Mouse (Mus musculus): ENCODE results near the gene Adgrv1.

Adgrv1 gene

GRCm38 (mm10) chr13:81234031-81234430 lies 398.9 kb downstream of the Adgrv1 start:
- no peak for DNase-seq

DNA sequence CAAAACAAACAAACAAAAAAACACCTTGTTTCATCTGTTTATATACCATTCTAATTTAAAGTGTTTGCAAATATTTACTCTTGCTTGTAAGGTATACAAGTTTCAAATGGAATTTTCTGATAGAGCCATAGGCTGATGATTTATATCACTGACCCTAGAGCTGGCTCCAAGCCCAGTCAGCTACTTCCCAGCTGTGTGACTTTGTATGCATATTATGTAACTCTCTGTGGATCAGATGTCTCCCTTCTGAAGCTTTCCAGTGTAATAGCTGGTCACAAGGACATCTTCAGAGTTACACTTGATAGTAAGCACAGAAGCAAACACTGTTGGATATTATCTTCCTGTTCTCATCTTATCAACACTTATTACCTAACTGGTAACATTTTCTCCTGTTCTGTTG lies 400.1 kb downstream of the Adgrv1 start:
- no peak for DNase-seq

DNA sequence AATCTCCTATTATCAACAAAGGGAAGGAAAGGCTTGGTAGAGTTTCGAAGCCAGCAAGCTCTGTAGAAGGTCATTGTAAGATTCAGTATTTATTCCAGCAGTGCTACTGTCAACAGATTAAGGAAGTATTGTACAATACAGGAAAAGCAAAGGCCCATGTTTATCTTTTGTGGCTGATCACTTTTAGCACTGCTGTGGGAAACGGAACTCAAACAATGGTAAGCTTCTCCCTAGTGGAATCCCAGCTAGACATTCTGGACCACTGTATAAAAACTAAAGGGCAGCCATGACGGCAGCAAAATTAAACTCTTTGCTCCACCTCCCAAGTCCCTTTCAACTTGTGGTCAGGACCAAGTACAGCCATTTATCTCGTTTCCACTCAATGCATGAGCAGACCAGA lies 402.8 kb downstream of the Adgrv1 start:
- no peak for DNase-seq

DNA sequence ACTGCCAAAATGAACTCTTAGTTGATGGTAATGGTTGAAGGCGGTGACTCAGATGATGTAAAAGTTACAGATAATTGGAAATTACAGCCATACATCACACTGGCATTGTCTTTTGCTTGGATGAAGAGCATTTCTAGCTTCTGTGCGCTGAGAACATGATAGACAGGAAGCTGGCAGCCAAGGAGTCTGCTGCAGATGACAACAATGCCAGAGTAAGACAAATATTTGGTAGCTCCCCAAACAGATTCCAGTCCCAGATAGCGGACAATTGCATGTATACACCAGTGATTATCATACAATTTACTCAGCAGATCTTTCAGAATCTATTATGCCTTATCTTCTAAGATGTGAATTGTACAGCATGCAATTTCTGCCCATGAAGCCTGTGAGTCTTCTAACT lies 409.2 kb downstream of the Adgrv1 start:
- DNase-seq: no peak

- DNase-seq: no peak
These were observed 410.6 kb downstream of the Adgrv1 start for GRCm38 (mm10) chr13:81222377-81222776.

DNA sequence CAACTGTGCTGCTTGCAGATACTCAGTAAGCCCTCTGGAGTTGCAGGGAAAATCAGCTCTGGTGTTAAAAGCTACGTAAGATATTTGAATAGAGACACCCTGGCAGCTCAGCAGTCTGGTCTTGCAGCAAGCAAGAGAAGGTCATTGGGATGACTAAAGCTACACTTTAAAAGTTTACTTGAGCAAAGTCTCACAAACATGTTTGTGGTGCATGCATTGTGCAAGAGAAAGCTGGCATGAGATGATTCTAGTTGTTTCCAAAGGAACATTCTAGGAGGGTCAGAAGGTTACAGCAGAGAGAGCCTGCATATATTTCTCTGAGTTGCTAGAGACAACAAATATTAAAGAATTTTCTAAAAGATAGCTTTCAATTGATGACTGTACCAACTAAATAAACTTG lies 421.5 kb downstream of the Adgrv1 start:
- DNase-seq: no peak

GRCm38 (mm10) chr13:81210516-81210915 lies 422.4 kb downstream of the Adgrv1 start:
- no peak for DNase-seq

GRCm38 (mm10) chr13:81209815-81210214 lies 423.1 kb downstream of the Adgrv1 start:
- no peak for DNase-seq

DNA sequence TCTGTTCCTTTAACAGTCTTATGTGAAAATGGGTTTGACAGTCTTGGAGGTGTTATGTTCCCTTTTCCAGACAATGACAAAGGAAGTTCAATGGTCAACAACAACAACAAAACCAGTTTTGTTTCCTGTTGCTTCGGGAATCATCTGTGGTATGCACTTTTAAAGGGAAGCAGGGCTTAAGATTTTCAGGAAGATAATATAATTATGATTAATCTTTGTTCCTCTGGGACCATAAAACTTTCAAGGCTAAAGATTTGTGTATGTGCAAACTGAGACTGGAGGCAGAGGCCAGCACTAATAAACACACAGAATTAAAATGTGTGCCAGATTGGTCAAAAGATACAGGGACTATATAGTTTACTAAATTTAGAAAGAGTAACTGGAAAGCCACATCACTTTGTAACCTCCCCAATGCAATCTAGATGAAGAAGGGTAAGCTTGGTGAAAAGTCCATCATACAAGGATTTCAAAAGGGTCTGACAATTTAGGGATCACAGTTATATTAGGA lies 424.8 kb downstream of the Adgrv1 start:
- no peak for DNase-seq

- no peak for DNase-seq
These were observed 450.7 kb downstream of the Adgrv1 start for GRCm38 (mm10) chr13:81181966-81182908.

GRCm38 (mm10) chr13:81181459-81181858 lies 451.5 kb downstream of the Adgrv1 start:
- peak; percentile 7 for DNase-seq

- DNase-seq: no peak
These were observed 456.1 kb downstream of the Adgrv1 start for GRCm38 (mm10) chr13:81176820-81177219.

GRCm38 (mm10) chr13:81176071-81176470 lies 456.9 kb downstream of the Adgrv1 start:
- DNase-seq: no peak

DNA sequence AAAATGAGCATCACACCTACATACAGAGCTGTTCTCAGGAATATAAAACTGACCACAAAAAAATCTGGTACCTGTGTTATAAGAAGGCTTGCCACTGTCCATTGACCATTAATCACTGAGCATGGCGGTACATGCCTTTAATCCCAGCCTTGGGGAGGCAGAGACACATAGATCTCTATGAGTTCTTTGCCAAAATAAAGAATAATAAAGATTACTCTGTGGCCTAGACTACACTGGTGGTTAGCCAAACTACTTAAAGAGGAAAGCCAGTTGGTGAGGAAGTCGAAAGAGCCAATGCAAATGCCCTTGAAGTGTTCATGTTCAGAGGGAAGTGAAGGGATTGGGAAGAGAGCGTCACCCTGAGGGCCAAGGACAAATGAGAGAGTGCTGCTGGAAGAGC lies 461.8 kb downstream of the Adgrv1 start:
- no peak for DNase-seq

DNA sequence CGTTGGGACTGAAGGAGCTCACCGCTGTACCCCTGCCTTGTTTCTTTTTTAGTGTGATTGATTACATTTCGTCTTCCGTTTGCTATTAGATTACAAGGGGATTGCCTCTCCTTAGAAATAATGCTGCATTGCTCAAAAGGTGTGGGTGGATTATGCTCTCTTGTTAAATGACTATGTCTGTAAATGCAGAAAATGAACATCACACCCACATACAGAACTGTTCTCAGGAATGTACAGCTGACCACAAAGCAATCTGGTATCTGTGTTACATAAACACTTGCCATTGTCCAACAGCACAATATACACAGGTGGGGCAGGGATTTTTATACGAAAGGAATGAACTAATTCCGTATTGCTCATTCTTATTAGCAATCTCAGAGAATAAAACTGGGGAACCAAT lies 465.5 kb downstream of the Adgrv1 start:
- DNase-seq: no peak

DNA sequence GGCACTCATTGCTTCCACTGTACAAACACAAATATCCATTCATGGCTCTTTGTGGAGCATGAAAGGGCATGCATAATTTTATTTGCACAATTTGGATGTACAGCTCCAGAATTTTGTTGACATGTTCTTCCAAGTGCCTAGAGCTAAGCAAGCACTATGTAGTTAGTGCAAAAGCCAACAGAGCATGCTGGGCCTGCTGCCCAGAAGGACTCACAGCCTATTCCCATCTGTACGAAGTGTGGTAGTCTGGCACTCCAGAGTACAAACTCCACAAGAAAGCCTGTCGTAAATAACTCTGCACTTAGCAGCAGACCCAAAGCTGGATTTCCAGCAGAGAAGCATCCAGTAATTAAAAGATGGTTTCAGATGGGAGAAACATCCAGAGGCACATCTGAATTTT lies 473.1 kb downstream of the Adgrv1 start:
- no peak for DNase-seq

DNA sequence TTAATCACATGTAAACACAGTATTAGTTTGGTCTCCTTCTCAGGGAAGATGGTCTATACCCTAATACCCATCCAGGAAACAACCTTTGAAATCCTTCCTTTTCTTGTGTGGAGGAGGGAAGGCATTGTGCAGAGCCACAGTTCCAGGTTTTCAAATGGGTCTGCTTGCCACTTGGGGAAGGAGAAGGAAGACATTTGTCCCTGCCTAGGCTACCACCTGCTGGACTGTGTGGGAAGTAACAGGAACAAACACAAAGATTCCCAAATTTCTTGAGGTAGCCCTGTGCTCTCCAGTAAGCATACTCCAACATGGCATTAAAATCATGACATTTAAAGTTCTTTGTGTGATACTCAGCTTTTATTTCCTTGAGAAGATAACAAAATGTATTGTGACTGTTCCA lies 477.6 kb downstream of the Adgrv1 start:
- DNase-seq: peak; percentile 31

- no peak for DNase-seq
These were observed 488.5 kb downstream of the Adgrv1 start for GRCm38 (mm10) chr13:81144434-81144833.

- DNase-seq: no peak
These were observed 490.6 kb downstream of the Adgrv1 start for GRCm38 (mm10) chr13:81142268-81142884.

GRCm38 (mm10) chr13:81136652-81137422 lies 496.1 kb downstream of the Adgrv1 start:
- no peak for DNase-seq

DNA sequence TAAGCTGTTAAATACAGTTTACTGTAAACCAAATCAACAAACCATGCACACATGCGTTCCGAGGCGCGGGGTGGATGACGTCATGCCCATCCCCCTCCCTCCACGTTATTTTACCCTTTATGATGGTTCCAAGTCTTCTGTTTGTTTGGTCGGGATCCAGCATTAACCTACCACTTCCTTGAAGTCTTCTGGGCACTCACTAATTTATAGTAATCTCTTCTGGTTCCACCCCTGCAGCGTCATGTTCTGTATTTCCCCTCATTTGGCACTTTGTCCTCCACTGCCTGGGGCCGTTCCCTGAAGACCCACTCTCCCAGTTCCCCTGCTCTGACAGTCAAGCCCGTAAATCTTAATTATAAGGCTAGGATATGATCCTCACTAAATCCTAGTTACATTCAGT lies 497.0 kb downstream of the Adgrv1 start:
- DNase-seq: no peak

DNA sequence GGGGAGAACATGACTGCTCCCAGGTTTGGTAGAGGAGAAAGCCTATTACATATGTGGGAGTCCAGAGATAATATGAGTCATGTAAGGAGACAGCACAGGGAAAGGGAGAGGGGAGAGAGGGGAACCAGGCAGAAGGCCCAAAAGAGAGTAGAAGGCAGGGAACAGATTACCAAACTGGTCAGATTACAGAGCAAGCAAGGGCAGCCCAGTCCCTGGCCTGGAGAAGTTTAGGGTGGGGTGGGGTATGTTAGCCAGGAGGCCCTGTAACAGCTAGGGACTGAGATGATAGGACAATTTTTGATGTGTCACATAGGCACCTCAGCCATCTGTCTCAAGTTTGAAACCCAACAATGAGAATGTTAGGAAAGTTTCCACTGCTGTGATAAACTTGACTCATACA lies 498.5 kb downstream of the Adgrv1 start:
- no peak for DNase-seq

- DNase-seq: no peak
These were observed 499.6 kb downstream of the Adgrv1 start for GRCm38 (mm10) chr13:81133336-81133735.

Measured in right cerebral cortex, postnatal 14 days (tissue).